Comparison of ENCODE assay signal across 10 mouse cellular contexts in genomic region chr5:107793258-107793657, GRCm38 (mm10). TPM values are rescaled to one million over a fixed set of nuclear protein-coding genes. Genes with fewer than 3 reads are reported as not detected.
A peak's percentile ranks its signal among the peaks of the same experiment; 100 is the strongest.
DNase-seq lines count a peak whose midpoint lies in the region; ATAC-seq and TF ChIP-seq lines count a peak whose summit lies in the region.
"Had no signal": no experiment of that assay in that cellular context is flagged by ENCODE, and none has a peak within 500 bp of the region (broad histone marks: within the 10 kb centered on the region; RNA-seq: fewer than 3 reads in every experiment).

No protein-coding gene starts in this region.

- no peaks in the 10 kb centered on the region for H3K9me3 ChIP-seq in kidney, embryonic 14.5 days (ENCODE audit: control insufficient read depth, low read length)
- no peaks in the 10 kb centered on the region for H3K9me3 ChIP-seq in embryonic facial prominence, embryonic 15.5 days (replicated peaks)
- H3K9me3 ChIP-seq in intestine, embryonic 16.5 days (ENCODE audit: control insufficient read depth, low read length), result no peaks in the 10 kb centered on the region
- no peaks in the 10 kb centered on the region for H3K9me3 ChIP-seq in forebrain, embryonic 15.5 days
- H3K9me3 ChIP-seq in hindbrain, postnatal 0 days (ENCODE audit: low read length), result no peaks in the 10 kb centered on the region

- peak; percentile 78 for DNase-seq in kidney, adult 9 months
- DNase-seq in retina, postnatal 1 day, result peak; percentile 7
- DNase-seq in hindbrain, postnatal 0 days (ENCODE audit: low spot score), result no peak
- DNase-seq: left cerebral cortex, postnatal 4 days had no signal

- WGBS in kidney, embryonic 14.5 days, result 52% methylated on average over 3 of the region's 3 CpGs
- 11% methylated on average over 3 of the region's 3 CpGs for WGBS in embryonic facial prominence, embryonic 15.5 days
- 18% methylated on average over 3 of the region's 3 CpGs for WGBS in intestine, embryonic 16.5 days
- WGBS in forebrain, embryonic 15.5 days, result 9% methylated on average over 3 of the region's 3 CpGs
- 27% methylated on average over 3 of the region's 3 CpGs for WGBS in hindbrain, postnatal 0 days

- no peak overlapping the region for H3K4me2 ChIP-seq in kidney, embryonic 14.5 days (replicated peaks; ENCODE audit: low read depth, low read length)
- H3K4me2 ChIP-seq in embryonic facial prominence, embryonic 15.5 days (replicated peaks), result no peak overlapping the region
- no peak overlapping the region for H3K4me2 ChIP-seq in intestine, embryonic 16.5 days (ENCODE audit: low read depth, low read length)
- H3K4me2 ChIP-seq in forebrain, embryonic 15.5 days (replicated peaks), result no peak overlapping the region
- no peak overlapping the region for H3K4me2 ChIP-seq in hindbrain, postnatal 0 days (ENCODE audit: low read depth, low read length)

- no peak for TF ChIP-seq CTCF in hindbrain, postnatal 0 days (IDR thresholded peaks at IDR 0.05; ENCODE audit: low read depth)

- H3K36me3 ChIP-seq in kidney, embryonic 14.5 days (ENCODE audit: control insufficient read depth, insufficient read depth, low read length), result peaks cover 13% of the 10 kb centered on the region; the same call in 1 of the 2 replicates
- H3K36me3 ChIP-seq in embryonic facial prominence, embryonic 15.5 days, result peaks cover 15% of the 10 kb centered on the region; the same call in 1 of the 2 replicates
- H3K36me3 ChIP-seq in intestine, embryonic 16.5 days (ENCODE audit: control insufficient read depth, insufficient read depth, low read length), result 0 out of 2 replicates have a peak, but pooled peaks cover 3% of the 10 kb centered on the region
- 0 out of 2 replicates have a peak, but pooled peaks cover 10% of the 10 kb centered on the region for H3K36me3 ChIP-seq in forebrain, embryonic 15.5 days
- H3K36me3 ChIP-seq in hindbrain, postnatal 0 days (ENCODE audit: insufficient read depth, low read length), result peaks cover 11% of the 10 kb centered on the region; the same call in 1 of the 2 replicates

- no peak overlapping the region for H3K4me3 ChIP-seq in kidney, embryonic 14.5 days (ENCODE audit: low read length)
- H3K4me3 ChIP-seq in embryonic facial prominence, embryonic 15.5 days (replicated peaks), result no peak overlapping the region
- H3K4me3 ChIP-seq in intestine, embryonic 16.5 days (ENCODE audit: low read length), result no peak overlapping the region
- no peak overlapping the region for H3K4me3 ChIP-seq in forebrain, embryonic 15.5 days
- H3K4me3 ChIP-seq in hindbrain, postnatal 0 days (ENCODE audit: low read length), result no peak overlapping the region

- no peaks in the 10 kb centered on the region for H3K4me1 ChIP-seq in kidney, embryonic 14.5 days (ENCODE audit: control insufficient read depth, insufficient read depth, low read length)
- H3K4me1 ChIP-seq in embryonic facial prominence, embryonic 15.5 days, result no peaks in the 10 kb centered on the region
- 0 out of 2 replicates have a peak, but pooled peaks cover 3% of the 10 kb centered on the region for H3K4me1 ChIP-seq in intestine, embryonic 16.5 days (ENCODE audit: control insufficient read depth, insufficient read depth, low read length)
- H3K4me1 ChIP-seq in forebrain, embryonic 15.5 days, result no peaks in the 10 kb centered on the region
- no peaks in the 10 kb centered on the region for H3K4me1 ChIP-seq in hindbrain, postnatal 0 days (ENCODE audit: insufficient read depth, low read length)

- no peak overlapping the region for H3K27ac ChIP-seq in kidney, embryonic 14.5 days (ENCODE audit: low read depth, low read length)
- 0 out of 2 replicates have a peak overlapping the region, but pooled peaks have one; percentile 22 for H3K27ac ChIP-seq in embryonic facial prominence, embryonic 15.5 days (replicated peaks)
- H3K27ac ChIP-seq in intestine, embryonic 16.5 days (ENCODE audit: low read length), result no peak overlapping the region
- H3K27ac ChIP-seq in forebrain, embryonic 15.5 days (replicated peaks), result no peak overlapping the region
- H3K27ac ChIP-seq in hindbrain, postnatal 0 days, result no peak overlapping the region

- no peak for ATAC-seq in kidney, embryonic 14.5 days (ENCODE audit: low FRiP score, low TSS enrichment)
- no peak for ATAC-seq in embryonic facial prominence, embryonic 15.5 days (ENCODE audit: insufficient number of reproducible peaks, low FRiP score, low TSS enrichment, low read depth)
- peak; percentile 63; the same call in 1 of the 2 replicates for ATAC-seq in intestine, embryonic 16.5 days
- ATAC-seq in forebrain, embryonic 15.5 days (replicated peaks), result no peak
- no peak for ATAC-seq in hindbrain, postnatal 0 days
- ATAC-seq: midbrain, embryonic 16.5 days had no signal

- H3K27me3 ChIP-seq in kidney, embryonic 14.5 days (ENCODE audit: control insufficient read depth, insufficient read depth, low read length), result no peaks in the 10 kb centered on the region
- H3K27me3 ChIP-seq in embryonic facial prominence, embryonic 15.5 days, result no peaks in the 10 kb centered on the region
- no peaks in the 10 kb centered on the region for H3K27me3 ChIP-seq in intestine, embryonic 16.5 days (replicated peaks; ENCODE audit: control insufficient read depth, insufficient read depth, low read length)
- no peaks in the 10 kb centered on the region for H3K27me3 ChIP-seq in forebrain, embryonic 15.5 days
- H3K27me3 ChIP-seq in hindbrain, postnatal 0 days (ENCODE audit: insufficient read depth, low read length), result no peaks in the 10 kb centered on the region

- H3K9ac ChIP-seq in kidney, embryonic 14.5 days (ENCODE audit: low read depth, low read length), result no peak overlapping the region
- no peak overlapping the region for H3K9ac ChIP-seq in embryonic facial prominence, embryonic 15.5 days
- no peak overlapping the region for H3K9ac ChIP-seq in intestine, embryonic 16.5 days (ENCODE audit: low read depth, low read length)
- no peak overlapping the region for H3K9ac ChIP-seq in forebrain, embryonic 15.5 days (replicated peaks)
- H3K9ac ChIP-seq in hindbrain, postnatal 0 days (replicated peaks; ENCODE audit: low read length), result no peak overlapping the region

RNA-seq across cellular contexts. Expression of gene Ube2d2b, which starts 36.6 kb away (rescaled TPM):
- 0.64 and 0.95 TPM in 2 replicates for polyA plus RNA-seq in kidney, embryonic 14.5 days (2014; fragmentation: Nextera tagmentation; extraction: Ambion mirVana)
- 0.21 and 0.38 TPM in 2 replicates for polyA plus RNA-seq in embryonic facial prominence, embryonic 15.5 days (2015; fragmentation: Nextera tagmentation; extraction: Ambion mirVana)
- 0.07 TPM in 2 replicates for polyA plus RNA-seq in intestine, embryonic 16.5 days (2015; fragmentation: Nextera tagmentation; extraction: Ambion mirVana)
- 0.10 and 0.14 TPM in 2 replicates for polyA plus RNA-seq in forebrain, embryonic 15.5 days (2015; fragmentation: Nextera tagmentation; extraction: Ambion mirVana)
- total RNA-seq in hindbrain, postnatal 0 days (2014; rRNA removed), result not detected in 2 replicates
- polyA plus RNA-seq in hindbrain, postnatal 0 days (2015; fragmentation: Nextera tagmentation; extraction: Ambion mirVana), result 0.14 and 0.18 TPM in 2 replicates
- total RNA-seq: left cerebral cortex, postnatal 4 days had no signal
- polyA plus RNA-seq: thymus, postnatal 0 days had no signal
